Mouse (Mus musculus): ENCODE results near the gene Dync1li2.

The Dync1li2 gene

DNA sequence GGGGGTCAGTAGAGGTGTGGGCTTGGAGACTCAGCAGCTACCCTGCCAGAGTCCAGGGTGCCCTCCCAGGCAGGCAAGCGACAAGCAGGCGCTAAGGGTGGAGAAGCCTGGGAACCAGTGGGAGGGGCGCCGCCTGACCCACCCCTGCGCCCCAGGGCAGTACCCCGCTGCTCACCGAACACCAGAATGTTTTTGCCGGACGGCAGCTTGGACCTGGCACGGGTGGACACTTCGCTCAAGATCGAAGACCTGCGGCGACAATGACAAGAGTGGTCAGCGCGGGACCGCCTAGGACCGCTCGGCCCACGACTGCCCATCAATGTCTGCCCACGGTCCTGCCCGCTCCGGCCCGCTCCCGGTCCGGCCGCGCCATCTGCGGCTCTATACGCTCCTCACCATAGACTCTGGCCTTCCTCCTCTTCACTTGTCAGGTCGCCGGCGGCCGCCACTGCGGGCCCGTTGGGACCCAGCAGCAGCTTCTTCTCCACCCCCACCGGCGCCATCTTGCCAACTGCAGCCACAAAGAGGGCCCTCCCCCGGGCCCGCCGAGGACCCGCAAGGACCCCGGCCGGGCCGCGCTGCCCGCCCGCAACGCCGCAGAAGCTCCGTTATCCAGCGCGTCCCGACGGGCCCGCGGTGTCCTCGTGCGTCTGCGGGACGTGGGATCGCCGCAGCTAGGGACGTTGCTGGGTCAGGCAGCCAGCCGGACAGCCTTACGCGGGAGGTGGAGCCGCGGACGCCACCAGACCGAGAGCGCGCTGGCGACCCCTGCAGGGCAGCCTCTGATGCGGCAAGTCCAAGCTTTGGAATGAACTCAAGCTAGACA, at the start of gene Dync1li2:
Dync1li2 (minus strand) TSS at position 749 of the 826 bp plus-strand sequence.
- peak; percentile 94 for DNase-seq (ENCODE audit: low spot score in 2 of 2)

DNA sequence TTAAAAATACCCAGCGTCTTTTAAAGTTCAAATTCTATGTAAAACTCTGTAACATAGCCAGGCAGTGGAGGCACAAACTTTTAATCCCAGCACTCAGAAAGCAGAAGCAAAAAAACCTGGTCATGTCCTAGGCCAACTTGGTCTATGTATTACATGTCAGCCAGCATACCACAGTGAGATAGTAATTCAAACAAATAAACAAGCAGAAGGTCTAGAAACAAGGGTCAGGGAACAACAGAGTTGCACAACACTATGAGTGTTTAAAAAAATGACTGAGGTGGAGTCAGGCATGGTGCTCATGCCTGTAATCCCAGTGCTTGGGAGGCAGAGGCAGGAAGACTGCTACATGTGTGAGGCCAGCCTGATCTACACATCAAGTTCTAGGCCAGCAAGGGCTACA, 36.2 kb upstream of the Dync1li2 start:
- DNase-seq (ENCODE audit: low spot score in 2 of 2): no peak

DNA sequence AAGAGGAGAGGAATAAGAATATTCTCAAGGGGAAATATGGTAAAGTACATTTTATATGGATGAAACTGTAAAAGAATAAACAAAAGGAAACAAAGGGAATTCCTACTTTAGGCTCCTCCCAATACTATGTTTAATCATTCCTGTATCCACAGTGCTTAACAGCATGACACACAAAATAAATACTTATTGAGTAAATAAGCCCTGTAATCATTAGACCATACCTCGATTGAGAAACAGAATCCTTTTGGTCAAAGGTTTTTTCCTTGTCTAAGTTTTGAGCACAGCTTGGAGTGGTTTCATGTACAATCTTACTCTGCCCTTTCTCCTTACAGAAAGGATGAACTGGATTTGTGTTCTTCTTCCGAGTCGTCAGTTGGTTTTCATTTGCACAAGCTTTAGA, 29.6 kb upstream of the Dync1li2 start:
- DNase-seq (ENCODE audit: low spot score in 2 of 2): no peak

GRCm38 (mm10) chr8:104467463-104467862, 24.6 kb upstream of the Dync1li2 start:
- DNase-seq (ENCODE audit: low spot score in 2 of 2): no peak

GRCm38 (mm10) chr8:104452177-104452576, 9.3 kb upstream of the Dync1li2 start:
- no peak for DNase-seq (ENCODE audit: low spot score in 2 of 2)

DNA sequence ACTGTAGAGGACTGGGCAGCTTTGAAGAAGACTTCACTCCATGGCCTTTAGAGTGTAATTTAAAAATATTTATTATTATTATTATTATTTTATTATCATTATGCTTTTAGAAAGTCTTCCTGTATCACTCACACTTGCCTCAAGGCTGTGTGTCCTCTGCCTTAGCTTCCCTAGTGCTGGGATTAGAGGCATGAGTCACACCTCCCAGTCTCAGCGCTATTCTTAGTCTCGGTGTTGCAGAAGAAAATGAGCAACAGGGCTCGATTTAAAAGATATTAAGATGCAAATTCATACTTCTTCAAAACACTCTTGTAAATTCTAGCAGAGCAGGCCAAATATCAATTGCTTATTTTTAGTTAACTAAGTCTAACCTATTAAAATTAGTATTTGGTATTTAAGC, 5.9 kb upstream of the Dync1li2 start:
- DNase-seq (ENCODE audit: low spot score in 2 of 2): no peak

- DNase-seq (ENCODE audit: low spot score in 2 of 2): no peak
These were observed 3.2 kb upstream of the Dync1li2 start for GRCm38 (mm10) chr8:104446016-104446415.

- DNase-seq (ENCODE audit: low spot score in 2 of 2): no peak
These were observed 2.4 kb upstream of the Dync1li2 start for GRCm38 (mm10) chr8:104445248-104445647.

- DNase-seq (ENCODE audit: low spot score in 2 of 2): no peak
These were observed 355 bp upstream of the Dync1li2 start for GRCm38 (mm10) chr8:104443125-104443679.

GRCm38 (mm10) chr8:104441613-104442012, 1.2 kb downstream of the Dync1li2 start:
- peak; percentile 57 to 58 for DNase-seq (ENCODE audit: low spot score in 2 of 2)

GRCm38 (mm10) chr8:104439461-104439860, 3.4 kb downstream of the Dync1li2 start:
- no peak for DNase-seq (ENCODE audit: low spot score in 2 of 2)

DNA sequence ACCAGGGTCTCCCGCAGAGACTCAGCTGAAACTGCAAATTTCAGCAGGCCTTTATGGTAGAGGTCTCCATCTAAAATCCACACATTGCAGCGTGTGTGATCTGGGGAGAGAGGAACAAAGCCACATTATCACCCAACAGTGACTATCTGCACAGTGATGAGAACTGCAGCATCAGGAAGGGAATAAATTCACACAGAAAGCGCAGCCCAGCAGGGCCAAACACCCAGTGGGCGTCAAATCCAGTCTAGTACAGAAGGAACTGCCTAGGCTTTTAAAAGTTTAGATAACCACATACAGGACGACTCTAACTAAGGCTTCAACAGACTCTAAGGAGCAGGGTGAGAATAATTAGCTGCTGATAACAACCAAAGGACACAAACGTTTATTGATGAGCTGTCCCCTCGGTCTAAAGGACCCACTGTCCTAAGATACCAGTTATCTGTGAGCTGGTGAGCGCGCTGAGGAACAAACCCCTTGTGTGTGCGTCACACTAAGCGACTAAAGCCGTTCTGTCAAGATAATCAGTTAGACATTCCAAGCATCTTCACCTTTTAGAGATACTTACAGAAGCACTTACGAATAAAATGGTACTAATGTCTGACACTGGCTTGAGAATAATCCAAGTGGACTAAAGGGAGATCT, 5.2 kb downstream of the Dync1li2 start:
- peak in 1 of 2 experiments; percentile 46 for DNase-seq (ENCODE audit: low spot score in 2 of 2)

- no peak for DNase-seq (ENCODE audit: low spot score in 2 of 2)
These were observed 6.3 kb downstream of the Dync1li2 start for GRCm38 (mm10) chr8:104436591-104436990.

DNA sequence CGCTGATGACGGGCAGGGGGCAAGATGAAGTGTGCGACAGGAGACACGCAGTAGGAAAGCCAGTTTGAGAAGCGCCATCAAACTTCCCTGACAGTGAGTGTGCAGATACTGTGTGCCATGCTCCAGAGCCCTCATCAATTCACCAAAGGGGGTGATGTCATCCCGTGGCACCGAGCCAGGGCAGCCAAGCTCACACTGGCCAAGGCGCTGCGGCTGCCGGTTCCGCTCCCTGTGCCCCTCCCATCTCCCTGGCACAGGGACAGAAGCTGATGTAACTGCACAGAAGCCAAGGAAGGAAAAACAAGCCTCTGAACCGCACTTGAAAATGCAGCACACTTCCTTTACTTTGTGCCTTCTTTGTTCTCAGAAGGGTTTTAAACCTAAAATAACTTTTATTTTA, 6.8 kb downstream of the Dync1li2 start:
- DNase-seq (ENCODE audit: low spot score in 2 of 2): peak; percentile 97 to 98

DNA sequence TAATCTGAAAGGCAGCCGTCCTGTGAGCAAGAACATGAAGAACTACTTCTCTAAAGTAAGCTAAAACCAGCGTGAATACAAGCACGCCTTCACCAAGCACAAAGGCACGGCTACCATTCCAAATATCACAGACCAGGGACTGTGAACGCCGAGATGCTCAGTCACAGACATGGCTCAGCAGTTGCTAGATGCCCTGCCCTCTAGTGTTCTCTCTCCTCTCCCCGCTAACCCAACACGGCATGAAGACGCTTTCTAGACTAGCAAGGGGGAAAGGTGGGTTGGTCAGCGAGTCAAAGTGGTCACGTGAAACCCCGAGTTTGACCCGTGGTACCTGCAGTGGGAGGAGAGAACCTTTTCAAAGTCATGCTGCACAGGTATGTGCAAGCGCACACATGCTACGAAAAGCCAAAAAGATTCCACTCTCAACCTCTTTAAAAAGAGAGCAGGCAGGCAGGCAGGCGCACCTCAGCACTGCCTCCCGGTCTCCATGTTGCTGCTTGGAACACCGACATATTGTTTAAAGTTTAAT, 8.0 kb downstream of the Dync1li2 start:
- DNase-seq (ENCODE audit: low spot score in 2 of 2): no peak

GRCm38 (mm10) chr8:104434275-104434674, 8.6 kb downstream of the Dync1li2 start:
- DNase-seq (ENCODE audit: low spot score in 2 of 2): no peak

- DNase-seq (ENCODE audit: low spot score in 2 of 2): no peak
These were observed 9.5 kb downstream of the Dync1li2 start for GRCm38 (mm10) chr8:104433191-104433842.

DNA sequence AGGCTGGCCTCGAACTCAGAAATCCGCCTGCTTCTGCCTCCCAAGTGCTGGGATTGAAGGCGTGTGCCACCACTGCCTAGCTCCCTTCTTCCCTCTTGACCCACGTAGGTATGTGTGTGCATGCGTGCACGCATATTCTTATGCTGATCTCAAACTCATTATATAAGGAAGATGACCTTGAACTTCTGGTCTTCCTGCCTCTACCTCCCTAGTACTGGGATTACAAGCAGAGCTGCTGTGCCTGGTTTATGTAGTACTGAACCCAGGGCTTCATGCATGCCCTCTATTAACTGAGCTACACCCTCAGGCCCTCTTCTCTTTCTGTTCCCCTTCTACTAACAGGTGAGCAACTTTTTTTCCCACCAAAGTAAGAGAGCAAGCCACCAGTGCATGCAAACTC, 10.2 kb downstream of the Dync1li2 start:
- no peak for DNase-seq (ENCODE audit: low spot score in 2 of 2)

DNA sequence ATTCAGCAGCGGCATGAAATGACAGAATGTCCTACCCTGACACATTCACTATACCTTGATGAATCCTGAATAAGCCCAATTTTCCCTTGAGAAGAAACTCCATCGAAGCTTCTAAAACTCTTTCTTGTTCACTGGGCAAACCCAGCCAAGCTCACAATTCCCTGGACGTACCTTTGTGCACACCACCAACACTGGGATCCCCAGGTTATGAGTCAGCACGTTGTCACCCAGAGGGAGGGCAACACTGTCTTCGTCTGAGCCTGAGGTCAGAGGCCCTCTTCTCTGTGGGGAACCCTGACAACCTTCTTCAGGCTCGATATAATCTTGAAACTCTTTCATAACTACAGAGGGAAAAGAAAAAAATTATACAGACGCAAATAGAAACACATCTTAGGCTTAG, 12.6 kb downstream of the Dync1li2 start:
- no peak for DNase-seq (ENCODE audit: low spot score in 2 of 2)

DNA sequence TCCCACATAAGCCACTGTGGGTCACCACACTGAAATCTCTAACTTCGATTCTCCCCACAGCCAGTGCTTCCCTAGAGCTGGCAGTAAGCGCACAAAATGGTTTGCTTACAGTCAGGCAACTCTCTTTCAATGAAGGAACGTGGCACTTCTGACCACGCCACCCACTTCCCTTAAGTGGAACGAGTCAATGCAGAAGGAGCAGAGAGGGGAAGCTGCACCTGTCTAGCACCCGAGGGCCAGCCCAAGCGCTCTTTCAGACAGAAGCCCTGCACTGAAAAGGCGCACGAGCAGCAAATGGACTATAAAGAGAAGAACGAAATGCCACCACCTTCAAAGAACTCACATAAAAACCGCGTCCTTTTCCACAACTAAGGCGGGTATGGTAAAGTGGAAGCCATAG, 15.1 kb downstream of the Dync1li2 start:
- no peak for DNase-seq (ENCODE audit: low spot score in 2 of 2)

- no peak for DNase-seq (ENCODE audit: low spot score in 2 of 2)
These were observed 20.5 kb downstream of the Dync1li2 start for GRCm38 (mm10) chr8:104422313-104422712.

GRCm38 (mm10) chr8:104416022-104416421, 26.8 kb downstream of the Dync1li2 start:
- no peak for DNase-seq (ENCODE audit: low spot score in 2 of 2)

All from right cerebral cortex, adult 2 months (tissue).